Mouse (Mus musculus) CH12.LX (cell line): ENCODE data around the gene AC124502.3. TPM values are rescaled to one million over a fixed set of nuclear protein-coding genes. Genes with fewer than 3 reads are reported as not detected.

Experiments used
- DNase-seq: peaks from one replicate; pipeline ENCODE4 v3.0.0-alpha.2; 2013; ENCODE audit errors: extremely low read depth
- H3K27ac ChIP-seq: 2 replicates; pipeline ENCODE4 v1.5.1; 2012; ENCODE audit warnings: low read depth, mild to moderate bottlenecking, control low read depth, moderate library complexity; ENCODE audit not compliant: insufficient read depth
- H3K27me3 ChIP-seq: replicated peaks from 2 replicates; pipeline ENCODE3; 2012; ENCODE audit warnings: inconsistent platforms
- H3K36me3 ChIP-seq, 2 experiments: replicated peaks in 1 of 2; 2 replicates each; pipeline versions ENCODE3 to v1.6.1; 2012; ENCODE audit warnings: inconsistent platforms in 1 of 2, low read length in 1 of 2, mild to moderate bottlenecking in 1 of 2, mixed read lengths in 1 of 2, moderate library complexity in 1 of 2; ENCODE audit not compliant: control insufficient read depth in 1 of 2, insufficient read depth in 1 of 2
- H3K4me1 ChIP-seq, 2 experiments: 2 replicates each; pipeline ENCODE4 v1.6.1; 2012; ENCODE audit warnings: inconsistent platforms in 1 of 2, moderate library complexity in 1 of 2; ENCODE audit not compliant: insufficient read depth in 2 of 2, control insufficient read depth in 1 of 2
- H3K4me2 ChIP-seq: 2 replicates; pipeline ENCODE4 v1.6.1; 2012; ENCODE audit warnings: low read depth, mild to moderate bottlenecking, control low read depth; ENCODE audit not compliant: poor library complexity, insufficient read depth, severe bottlenecking
- H3K4me3 ChIP-seq, 3 experiments: fragments of 150-350 bp in 1 of 3; sonication (generic) in 1 of 3; replicated peaks in 1 of 3; 2 replicates each; pipeline versions ENCODE3 to v1.5.1; 2011 to 2012; ENCODE audit warnings: low read depth in 2 of 3, low read length in 2 of 3, mild to moderate bottlenecking in 2 of 3, moderate library complexity in 2 of 3, control low read depth in 1 of 3, improper control_type of control experiment in 1 of 3, inconsistent platforms in 1 of 3, mixed read lengths in 1 of 3; ENCODE audit not compliant: poor library complexity in 1 of 3
- H3K79me2 ChIP-seq: replicated peaks from 2 replicates; pipeline ENCODE4 v1.6.1; 2012; ENCODE audit warnings: mild to moderate bottlenecking, moderate library complexity; ENCODE audit not compliant: control insufficient read depth, poor library complexity, insufficient read depth, severe bottlenecking; ENCODE audit errors: extremely low read depth
- H3K9ac ChIP-seq: 2 replicates; pipeline ENCODE4 v1.6.1; 2012; ENCODE audit warnings: low read depth, mild to moderate bottlenecking, control low read depth, moderate library complexity; ENCODE audit not compliant: insufficient read depth
- H3K9me3 ChIP-seq: replicated peaks from 2 replicates; pipeline ENCODE3; 2012; ENCODE audit warnings: low read length, inconsistent platforms, mixed read lengths
- CHD1 ChIP-seq: IDR thresholded peaks from 2 replicates; pipeline ENCODE4 v1.6.1; 2012; ENCODE audit warnings: low read depth, low read length, improper control_type of control experiment, inconsistent platforms
- CHD2 ChIP-seq: IDR thresholded peaks from 2 replicates; pipeline ENCODE4 v1.6.1; 2011; ENCODE audit warnings: low read length, improper control_type of control experiment
- EP300 ChIP-seq: IDR thresholded peaks from 2 replicates; pipeline ENCODE4 v1.6.1; 2011; ENCODE audit warnings: low read length, improper control_type of control experiment
- GABPA ChIP-seq: IDR thresholded peaks from 2 replicates; pipeline ENCODE4 v1.6.1; 2012; ENCODE audit warnings: low read depth, low read length, improper control_type of control experiment, inconsistent platforms; ENCODE audit not compliant: insufficient replicate concordance
- JUN ChIP-seq: IDR thresholded peaks from 2 replicates; pipeline ENCODE4 v1.6.1; 2011; ENCODE audit warnings: low read depth, mild to moderate bottlenecking, low read length, improper control_type of control experiment, moderate library complexity; ENCODE audit not compliant: insufficient read depth
- KAT2A ChIP-seq: IDR thresholded peaks from 2 replicates; pipeline ENCODE4 v1.6.1; 2012; ENCODE audit warnings: low read length, improper control_type of control experiment, inconsistent platforms; ENCODE audit not compliant: insufficient replicate concordance
- MAX ChIP-seq: IDR thresholded peaks from 2 replicates; pipeline ENCODE4 v1.6.1; 2011; ENCODE audit warnings: low read length, improper control_type of control experiment
- MYC ChIP-seq: IDR thresholded peaks from 2 replicates; pipeline ENCODE4 v1.6.1; 2011; ENCODE audit warnings: low read depth, mild to moderate bottlenecking, improper control_type of control experiment, low read length
- NELFE ChIP-seq: IDR thresholded peaks from 2 replicates; pipeline ENCODE4 v1.6.1; 2011; ENCODE audit warnings: low read depth, low read length, improper control_type of control experiment
- POLR2A ChIP-seq: IDR thresholded peaks from 2 replicates; pipeline ENCODE4 v1.6.1; 2011; ENCODE audit warnings: low read depth, mild to moderate bottlenecking, improper control_type of control experiment, low read length
- POLR2AphosphoS2 ChIP-seq: IDR thresholded peaks from 2 replicates; pipeline ENCODE4 v1.6.1; 2011; ENCODE audit warnings: low read depth, low read length, improper control_type of control experiment
- RAD21 ChIP-seq: IDR thresholded peaks from 2 replicates; pipeline ENCODE4 v1.6.1; 2011; ENCODE audit warnings: low read depth, mild to moderate bottlenecking, low read length, improper control_type of control experiment, moderate library complexity
- SMC3 ChIP-seq: IDR thresholded peaks from 2 replicates; pipeline ENCODE4 v1.6.1; 2011; ENCODE audit warnings: low read depth, low read length, improper control_type of control experiment
- UBTF ChIP-seq: IDR thresholded peaks from 2 replicates; pipeline ENCODE4 v1.6.1; 2012; ENCODE audit warnings: low read depth, mild to moderate bottlenecking, inconsistent platforms, low read length, improper control_type of control experiment, moderate library complexity
- ZNF384 ChIP-seq: IDR thresholded peaks from 2 replicates; pipeline ENCODE4 v1.6.1; 2012; ENCODE audit warnings: low read depth, low read length, improper control_type of control experiment, inconsistent platforms
- dilution Hi-C: fragments of 300-500 bp; cut with MboI; formaldehyde crosslinking; loops from 2 replicates; pipeline ENCODE4 v1.14.3; 2020; ENCODE audit warnings: low sequenced_read_pairs; ENCODE audit not compliant: extremely low pct_unique_long_range_greater_than_20kb, extremely low pct_ligation_motif_present
- in situ Hi-C: fragments of 300-500 bp; cut with MboI; formaldehyde crosslinking; loops from 3 replicates; pipeline ENCODE4 v1.14.3; 2019; ENCODE audit warnings: low sequenced_read_pairs, low pct_ligation_motif_present, low pct_unique_long_range_greater_than_20kb, mixed read lengths
- polyA plus RNA-seq: library from polyadenylated mRNA; unstranded; fragments of >175 nt; gene quantifications from 2 replicates; pipeline ENCODE4 v1.2.1, GENCODE M21; 2012; ENCODE audit warnings: low read depth; ENCODE audit not compliant: insufficient read length
- total RNA-seq, 2 experiments: library from RNA; depleted of rRNA; stranded (reverse); fragments of 300-350 nt in 1 of 2; fragments of >200 nt in 1 of 2; gene quantifications; 2 replicates each; pipeline ENCODE4 v1.2.3; 2012 to 2014

The AC124502.3 gene
- total and polyA plus RNA-seq, 3 experiments, result 0.15 to 2.1 (median 0.29) TPM

DNA sequence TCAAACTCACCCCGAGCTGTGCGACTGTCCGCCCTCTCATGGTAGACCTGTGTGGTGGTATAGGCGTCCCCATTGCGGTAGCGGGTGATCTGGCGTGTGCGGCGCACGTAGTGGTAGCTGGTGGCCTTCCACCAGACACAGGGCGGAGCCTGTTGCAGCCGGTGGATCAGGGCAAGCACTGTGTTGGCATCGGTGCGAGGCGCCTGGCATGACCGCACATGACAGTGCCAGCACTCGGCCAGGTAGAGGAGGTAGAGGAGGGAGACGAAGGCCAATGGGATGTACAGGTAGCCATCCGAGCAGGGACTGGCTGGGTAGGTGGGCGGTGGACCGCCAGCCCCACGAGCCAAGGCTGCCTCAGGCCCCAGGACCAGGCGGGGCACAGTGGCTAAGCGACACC, 43.9 kb downstream of the AC124502.3 start:
- Histone ChIP-seq H3K27ac (peak overlapping the region; percentile 2; the same call in 1 of the 2 replicates), H3K9ac (no peak overlapping the region), H3K4me3 (no peak overlapping the region), H3K4me1 (peaks cover 4 to 13% of the 10 kb centered on the region in 2 experiments), H3K4me2 (no peak overlapping the region), H3K36me3 (no peaks in the 10 kb centered on the region), H3K27me3 (peaks cover 75% of the 10 kb centered on the region), H3K9me3 (peaks cover 5% of the 10 kb centered on the region), H3K79me2 (no peaks in the 10 kb centered on the region)
- DNase-seq, result no peak
- TF ChIP-seq GABPA, result no peak
- dilution Hi-C loops (no loop called here), in situ Hi-C loops (no loop called here)

DNA sequence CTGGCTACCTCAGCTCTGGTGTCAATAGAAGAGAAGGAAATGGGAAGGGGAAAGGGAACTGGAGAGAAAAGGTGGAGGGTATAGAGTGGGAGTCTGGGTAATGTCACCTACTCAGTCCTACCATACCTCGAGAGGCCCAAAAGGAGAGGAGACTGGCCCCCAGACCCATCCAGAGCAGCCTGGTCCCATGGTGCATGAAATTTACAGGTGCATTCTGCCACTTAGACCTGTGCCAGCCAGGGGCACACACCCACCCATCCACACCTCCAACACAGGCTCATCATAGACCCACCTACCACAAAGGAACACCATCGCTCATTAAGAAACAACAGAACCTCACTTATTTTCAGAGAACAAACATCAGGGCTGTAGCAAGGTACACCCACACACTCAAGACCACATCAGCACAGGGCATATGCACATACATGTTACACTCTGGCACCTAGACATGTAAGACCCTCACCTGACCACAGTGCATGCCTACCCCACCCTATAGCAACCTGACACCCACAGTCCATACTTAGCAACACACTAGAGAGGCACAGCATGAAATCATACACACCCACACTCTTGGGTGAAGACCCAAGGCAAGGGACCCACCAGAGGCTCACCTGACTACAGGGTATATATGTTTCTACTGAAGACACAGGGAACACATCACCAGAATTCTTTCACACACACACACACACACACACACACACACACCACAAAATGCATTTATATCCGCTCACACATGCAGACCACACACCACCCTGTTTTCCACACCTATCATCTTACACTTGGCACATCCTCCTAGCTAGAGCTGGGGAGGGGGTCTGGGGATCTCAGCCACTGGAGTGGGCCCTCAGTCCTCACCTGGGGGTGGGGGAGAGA, 45.5 kb downstream of the AC124502.3 start:
- no peak for DNase-seq
- Histone ChIP-seq H3K27ac (no peak overlapping the region), H3K27me3 (peaks cover 64% of the 10 kb centered on the region), H3K4me1 (peaks cover 10 to 14% of the 10 kb centered on the region in 2 experiments), H3K36me3 (no peaks in the 10 kb centered on the region), H3K9me3 (peaks cover 5% of the 10 kb centered on the region), H3K4me2 (no peak overlapping the region), H3K4me3 (no peak overlapping the region), H3K79me2 (no peaks in the 10 kb centered on the region), H3K9ac (no peak overlapping the region)
- TF ChIP-seq MYC (no peak), EP300 (no peak), UBTF (no peak), SMC3 (no peak), ZNF384 (no peak), MAX (no peak), POLR2AphosphoS2 (no peak), JUN (no peak), RAD21 (no peak), KAT2A (no peak), CHD2 (no peak), CHD1 (no peak), POLR2A (no peak), NELFE (no peak)
- dilution Hi-C loops, result no loop called here
- in situ Hi-C loops, result no loop called here
